Mouse (Mus musculus) myocyte (in vitro differentiated cells): ENCODE measurements around the gene Ccl3.

Source experiments
- MAX ChIP-seq: IDR thresholded peaks from one replicate; pipeline ENCODE4 v1.6.1; 2011; ENCODE audit warnings: low read depth, mild to moderate bottlenecking, control low read depth
- MYOD1 ChIP-seq, 3 experiments: IDR thresholded peaks; one replicate each; pipeline ENCODE4 v1.6.1; 2011; ENCODE audit warnings: control low read depth in 2 of 3, low read depth in 2 of 3, mild to moderate bottlenecking in 2 of 3, moderate library complexity in 1 of 3; ENCODE audit not compliant: insufficient read length in 2 of 3, control insufficient read depth in 1 of 3
- POLR2A ChIP-seq: IDR thresholded peaks from one replicate; pipeline ENCODE4 v1.6.1; 2011; ENCODE audit warnings: low read depth, mild to moderate bottlenecking, control low read depth, moderate library complexity; ENCODE audit not compliant: insufficient read length

GRCm38 (mm10) chr11:83663532-83663931 is 14.4 kb upstream of the Ccl3 start:
- TF ChIP-seq POLR2A (no peak), MYOD1 (IDR thresholded peaks at IDR 0.05; ENCODE audit: control insufficient read depth in 1 of 3, insufficient read length in 2 of 3, low read depth in 2 of 3) (no peak), MAX (no peak)
